Mouse (Mus musculus): ENCODE data around the gene Ppp2ca.

Gene Ppp2ca

DNA sequence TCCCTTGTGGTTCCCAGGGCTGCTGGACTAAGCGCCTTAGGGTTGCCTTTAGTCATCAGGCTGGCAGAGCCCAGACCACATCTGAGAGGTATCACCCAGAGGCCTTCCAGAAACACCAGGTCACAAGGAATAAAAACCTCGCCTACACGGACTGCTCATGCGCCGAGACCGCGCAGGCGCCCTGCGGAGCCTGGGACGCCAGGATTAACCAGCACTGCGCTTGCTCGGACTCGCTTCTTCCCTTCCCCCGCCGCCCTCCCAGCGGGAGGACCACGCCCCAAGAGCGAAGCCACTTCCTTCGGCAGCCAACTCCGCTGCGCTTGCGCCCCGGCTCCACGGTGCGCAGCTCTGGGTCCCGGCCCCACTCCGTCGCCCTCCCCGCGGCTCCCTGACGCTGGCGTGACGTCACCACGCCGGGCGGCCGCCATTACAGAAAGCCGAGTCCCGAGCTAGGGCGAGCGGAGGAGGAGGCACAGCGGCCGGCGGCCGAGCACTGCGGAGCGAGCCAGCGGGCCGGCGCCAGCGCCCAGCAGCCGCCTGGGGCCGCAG, at the start of gene Ppp2ca:
Gene Ppp2ca (plus strand): TSS at position 284 of the 549 bp plus-strand sequence.
- DNase-seq (ENCODE audit: inconsistent age in 2 of 2, low spot score in 1 of 2): peak; percentile 99 to 100

- DNase-seq (ENCODE audit: inconsistent age in 2 of 2, low spot score in 1 of 2): peak; percentile 34 to 76
These were observed 45.1 kb upstream of the Ppp2ca start for GRCm38 (mm10) chr11:52053371-52053770.

DNA sequence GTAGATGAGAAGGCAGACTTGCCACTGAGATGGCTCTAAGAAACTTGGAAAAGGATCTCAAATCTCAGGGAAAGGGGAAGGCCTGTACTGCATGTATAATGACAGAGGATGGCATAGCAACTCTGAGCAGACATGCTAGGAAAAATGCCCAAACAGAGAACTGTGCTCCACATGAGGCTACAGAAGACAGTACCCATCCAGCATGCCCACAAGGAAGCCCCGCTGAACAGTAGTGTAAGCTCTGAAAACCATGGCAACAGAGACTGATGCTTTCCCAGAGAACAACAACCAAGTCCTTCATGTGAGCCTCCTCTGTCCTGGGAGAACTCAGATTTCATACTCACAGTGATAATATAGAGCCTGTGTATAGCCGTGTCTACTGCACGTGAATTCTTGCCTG, 43.8 kb upstream of the Ppp2ca start:
- no peak for DNase-seq (ENCODE audit: inconsistent age in 2 of 2, low spot score in 1 of 2)

GRCm38 (mm10) chr11:52056198-52056597, 42.3 kb upstream of the Ppp2ca start:
- no peak for DNase-seq (ENCODE audit: inconsistent age in 2 of 2, low spot score in 1 of 2)

DNA sequence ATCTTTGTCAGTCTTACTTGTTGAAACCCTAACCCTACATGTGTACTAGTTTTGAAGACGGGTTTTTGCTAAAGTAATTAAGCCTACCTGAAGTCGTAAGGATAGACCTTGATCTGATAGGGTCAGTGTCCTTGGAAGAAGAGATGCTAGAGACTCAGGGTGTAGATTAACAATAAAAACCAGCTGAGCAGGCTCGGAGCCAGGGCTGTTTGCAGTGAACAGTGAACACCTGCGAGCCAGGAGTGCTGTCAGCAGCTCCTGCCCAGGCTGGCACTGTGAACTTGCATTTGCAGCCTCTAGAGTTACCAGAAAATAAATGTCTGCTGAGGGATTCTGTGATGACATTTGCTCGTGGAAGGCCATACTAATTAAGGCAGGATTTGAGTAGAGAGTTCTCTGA, 39.5 kb upstream of the Ppp2ca start:
- DNase-seq (ENCODE audit: inconsistent age in 2 of 2, low spot score in 1 of 2): no peak

- no peak for DNase-seq (ENCODE audit: inconsistent age in 2 of 2, low spot score in 1 of 2)
These were observed 38.2 kb upstream of the Ppp2ca start for GRCm38 (mm10) chr11:52060315-52060714.

DNA sequence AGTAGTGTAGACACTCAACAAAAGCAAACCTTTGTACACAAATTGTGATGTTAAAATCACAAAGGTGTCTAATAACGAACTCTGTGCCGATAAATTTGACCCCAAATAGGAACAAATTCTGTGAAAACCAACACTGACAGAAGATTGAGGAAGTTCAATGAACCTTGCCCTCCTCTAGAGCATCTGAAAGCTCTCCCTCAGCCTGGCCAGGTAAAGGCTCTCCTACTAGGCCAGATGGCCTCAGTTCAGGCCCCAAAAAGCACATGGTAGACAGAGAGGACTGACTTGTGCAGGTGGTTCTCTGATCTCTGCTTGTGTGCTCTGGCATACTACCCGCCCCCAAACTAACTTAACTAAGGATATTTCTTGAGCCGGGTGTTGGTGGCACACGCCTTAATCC, 36.1 kb upstream of the Ppp2ca start:
- no peak for DNase-seq (ENCODE audit: inconsistent age in 2 of 2, low spot score in 1 of 2)

DNA sequence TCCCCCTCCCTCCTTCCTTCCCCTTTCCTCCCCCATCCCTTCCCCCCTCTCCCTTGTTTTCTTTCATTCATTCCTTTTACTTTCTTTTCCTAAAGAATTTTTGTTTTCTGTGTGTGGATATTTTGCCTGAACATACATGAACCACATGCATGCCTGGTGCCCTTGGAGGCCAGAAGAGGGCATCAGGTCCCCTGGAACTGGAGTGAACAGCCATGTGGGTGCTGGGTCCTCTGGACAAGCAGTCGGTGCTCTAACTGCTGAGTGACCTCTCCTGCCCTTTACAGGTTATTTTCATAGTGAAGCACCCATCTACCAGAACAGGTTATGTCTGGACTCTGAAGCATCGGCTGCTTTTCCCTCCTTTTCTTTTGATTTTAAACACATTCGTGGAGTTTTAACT, 34.1 kb upstream of the Ppp2ca start:
- DNase-seq (ENCODE audit: inconsistent age in 2 of 2, low spot score in 1 of 2): no peak

- no peak for DNase-seq (ENCODE audit: inconsistent age in 2 of 2, low spot score in 1 of 2)
These were observed 32.6 kb upstream of the Ppp2ca start for GRCm38 (mm10) chr11:52065841-52066240.

DNA sequence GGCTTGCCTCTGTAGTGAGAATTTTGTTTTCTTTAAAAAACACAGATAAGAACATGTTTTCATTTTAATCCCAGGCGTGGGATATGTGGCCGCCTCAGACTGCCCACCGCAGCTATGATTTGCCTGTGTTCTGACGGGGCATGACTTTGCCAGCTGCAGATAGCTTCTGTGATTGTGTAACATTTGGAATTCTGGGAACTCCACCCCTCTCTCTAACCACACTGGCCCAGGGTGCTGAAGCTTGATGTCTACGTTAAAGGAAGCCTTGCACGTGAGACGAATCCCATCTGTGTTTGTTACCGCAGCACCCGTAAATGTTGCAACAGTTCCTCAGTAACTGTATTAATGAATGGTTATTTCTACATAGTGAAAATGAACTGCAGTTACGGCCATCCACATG, 26.7 kb upstream of the Ppp2ca start:
- DNase-seq (ENCODE audit: inconsistent age in 2 of 2, low spot score in 1 of 2): peak in 1 of 2 experiments; percentile 63

DNA sequence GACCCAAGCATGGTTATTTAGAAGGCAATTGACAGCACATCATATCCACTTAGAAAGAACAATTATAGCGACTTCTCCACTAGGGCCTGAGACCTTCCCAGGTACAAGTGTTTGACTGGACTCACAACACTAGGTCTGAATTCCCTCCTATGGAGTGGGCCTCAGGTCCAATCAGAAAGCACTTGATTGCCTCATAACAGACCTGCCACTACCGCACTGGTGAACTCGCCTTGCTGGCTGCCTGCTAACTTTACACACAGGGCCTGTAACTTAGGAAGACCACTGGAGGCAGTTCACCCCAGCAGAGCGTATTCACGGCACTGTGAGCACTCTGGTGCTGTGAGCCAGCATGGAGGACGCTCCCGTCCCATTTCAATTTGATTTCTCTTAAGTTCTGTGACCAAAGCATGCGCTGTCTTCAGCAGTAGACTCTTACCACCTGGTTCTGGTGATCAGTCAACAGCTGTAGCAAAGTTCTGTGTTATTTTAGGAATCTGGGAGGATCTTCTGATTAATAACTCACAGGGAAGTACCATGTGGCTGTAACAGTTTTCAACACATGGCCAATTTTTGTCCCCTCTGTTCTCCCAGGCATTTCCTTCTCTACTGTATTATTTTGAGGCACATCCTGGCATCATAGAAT, 24.8 kb upstream of the Ppp2ca start:
- no peak for DNase-seq (ENCODE audit: inconsistent age in 2 of 2, low spot score in 1 of 2)

DNA sequence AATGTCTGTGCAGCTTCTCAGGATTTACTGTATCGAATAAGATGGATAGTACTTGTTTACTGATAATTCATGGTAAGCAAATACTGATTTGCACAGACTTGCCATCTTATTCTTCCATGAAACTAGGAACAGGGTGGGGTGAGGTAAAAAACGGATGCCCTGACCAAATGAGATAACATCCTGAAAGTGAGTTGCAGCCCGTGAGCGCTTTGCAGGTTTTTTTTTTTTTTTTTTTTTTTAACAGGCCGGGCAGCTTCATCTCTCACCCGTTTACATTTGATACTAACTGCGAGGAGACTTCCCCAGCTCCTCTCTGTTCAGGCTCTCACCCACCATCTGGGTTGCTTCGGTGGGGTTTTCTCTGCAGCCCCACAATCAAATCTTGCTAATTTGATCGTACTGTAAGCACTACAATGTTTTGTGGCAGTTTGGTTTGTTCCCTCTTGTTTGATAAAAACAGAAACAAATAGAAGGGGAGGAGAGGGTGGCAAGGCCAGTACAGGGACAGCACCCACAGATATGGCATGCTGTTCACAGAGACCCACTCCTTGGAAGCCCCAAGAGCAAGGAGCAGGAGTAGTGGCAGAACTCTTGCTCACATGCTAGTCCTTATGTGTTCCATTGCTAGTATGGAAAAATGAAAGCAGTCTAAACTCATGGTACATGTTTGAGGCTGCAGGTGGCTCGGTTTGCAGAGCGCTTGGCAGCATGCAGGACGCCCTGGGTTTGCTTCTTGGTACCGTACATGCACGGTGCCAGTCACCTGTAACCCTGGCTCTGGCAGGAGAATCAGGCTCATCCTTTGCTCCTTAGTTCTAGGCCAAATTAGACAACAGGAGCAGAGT, 23.6 kb upstream of the Ppp2ca start:
- no peak for DNase-seq (ENCODE audit: inconsistent age in 2 of 2, low spot score in 1 of 2)

DNA sequence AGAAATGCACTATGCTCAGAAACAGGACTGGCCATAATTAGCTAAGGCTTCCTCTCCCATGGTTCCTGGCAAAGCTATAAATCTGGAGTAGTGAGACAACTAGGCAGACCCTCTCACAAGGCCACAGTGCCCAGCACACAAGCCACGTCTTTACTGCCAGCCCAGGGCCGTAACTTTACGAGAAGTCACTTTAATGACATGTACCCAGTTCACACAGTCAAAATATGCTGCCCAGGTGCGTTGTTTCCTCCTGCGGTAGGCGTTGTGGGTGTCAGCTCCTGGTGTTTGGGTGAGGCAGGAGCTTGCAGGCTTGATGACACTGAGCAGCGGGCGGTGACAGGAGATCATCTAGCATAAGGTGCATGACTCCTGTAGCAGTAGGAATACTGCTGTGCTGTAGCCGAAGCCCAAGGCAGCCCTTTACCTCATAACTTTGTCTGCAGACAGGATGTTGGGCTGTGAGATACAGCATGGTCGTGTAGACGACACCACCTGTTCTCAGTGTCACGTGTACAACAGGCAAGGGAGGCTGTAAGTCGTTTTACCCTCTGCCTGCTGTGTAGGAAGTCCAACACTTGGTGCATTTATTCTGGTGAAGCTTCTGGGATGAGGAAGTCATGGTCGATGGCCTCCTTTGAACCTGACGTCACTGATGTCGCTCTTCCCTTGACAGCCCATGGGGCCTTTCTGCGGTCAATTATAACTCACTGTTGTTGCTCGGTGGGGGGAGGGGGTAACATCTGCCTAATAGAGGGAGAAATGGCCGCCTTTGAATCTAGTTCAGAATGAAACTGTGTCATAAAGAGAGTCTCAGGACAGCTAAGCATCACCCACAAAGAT, 22.5 kb upstream of the Ppp2ca start:
- peak in 1 of 2 experiments; percentile 57 for DNase-seq (ENCODE audit: inconsistent age in 2 of 2, low spot score in 1 of 2)

DNA sequence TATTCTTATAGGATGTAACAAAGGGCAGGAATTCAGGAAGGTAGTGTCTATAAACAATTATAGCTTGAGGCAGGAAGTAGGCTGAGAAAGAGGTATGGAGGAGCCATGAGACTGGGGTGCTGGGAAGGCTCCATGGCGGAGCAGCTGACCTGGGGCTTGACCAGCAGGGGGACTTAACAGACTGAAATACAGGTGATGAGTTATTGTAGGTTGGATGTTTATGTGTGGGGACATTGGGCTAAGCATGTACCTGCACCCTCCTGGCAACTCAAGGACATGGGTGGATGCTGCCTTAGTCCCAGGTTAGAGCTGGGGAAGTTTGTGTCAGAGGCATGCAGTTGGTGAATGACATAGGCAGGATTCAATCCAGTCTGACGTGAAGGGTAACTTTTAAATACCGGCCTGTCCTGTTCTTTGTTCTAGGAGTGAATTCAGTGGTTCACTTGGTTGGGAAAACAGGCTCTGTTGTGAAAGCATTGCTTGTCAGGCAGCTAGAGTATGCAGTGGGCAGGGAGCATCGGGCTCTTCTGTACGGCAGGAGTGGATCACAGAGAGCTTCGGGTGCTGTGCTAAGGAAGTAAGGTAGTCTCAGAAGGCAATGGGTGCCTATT, 21.6 kb upstream of the Ppp2ca start:
- DNase-seq (ENCODE audit: inconsistent age in 2 of 2, low spot score in 1 of 2): peak in 1 of 2 experiments; percentile 37

- DNase-seq (ENCODE audit: inconsistent age in 2 of 2, low spot score in 1 of 2): peak; percentile 72 to 82
These were observed 20.5 kb upstream of the Ppp2ca start for GRCm38 (mm10) chr11:52077939-52078338.

- peak; percentile 74 to 80 for DNase-seq (ENCODE audit: inconsistent age in 2 of 2, low spot score in 1 of 2)
These were observed 18.5 kb upstream of the Ppp2ca start for GRCm38 (mm10) chr11:52079978-52080377.

GRCm38 (mm10) chr11:52080656-52081055, 17.8 kb upstream of the Ppp2ca start:
- no peak for DNase-seq (ENCODE audit: inconsistent age in 2 of 2, low spot score in 1 of 2)

GRCm38 (mm10) chr11:52085857-52086203, 12.7 kb upstream of the Ppp2ca start:
- no peak for DNase-seq (ENCODE audit: inconsistent age in 2 of 2, low spot score in 1 of 2)

DNA sequence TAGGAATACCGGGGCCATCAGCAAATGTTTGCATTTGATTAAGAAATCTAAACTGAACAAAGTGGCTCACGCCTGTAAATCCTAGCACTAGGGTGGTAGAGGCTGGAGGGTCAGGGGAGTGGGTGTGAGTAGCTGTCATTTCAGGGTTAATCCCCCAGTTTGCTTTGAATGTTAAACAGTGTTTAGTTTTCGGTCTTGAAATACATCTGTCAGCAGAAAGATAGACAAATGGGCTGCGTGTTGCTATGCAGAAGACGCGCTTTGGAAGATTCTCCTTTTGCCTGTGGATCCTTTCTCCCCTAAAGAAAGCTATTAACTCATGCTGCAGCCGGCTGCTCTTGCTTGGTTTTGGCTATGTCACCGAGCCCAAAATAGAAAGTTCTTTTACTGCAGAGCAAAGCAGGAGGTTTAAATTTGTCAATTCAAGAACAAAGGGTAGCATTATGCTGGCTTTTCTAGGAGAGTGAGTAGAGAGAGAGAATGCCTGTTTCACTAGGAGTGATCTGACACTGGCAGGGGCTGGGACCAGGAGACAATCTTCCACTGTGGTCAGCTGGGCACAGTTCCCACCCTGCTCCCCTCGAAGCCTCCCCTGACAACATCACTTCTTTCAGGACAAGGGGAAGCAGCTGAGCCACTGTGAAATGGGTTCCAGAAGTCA, 12.1 kb upstream of the Ppp2ca start:
- no peak for DNase-seq (ENCODE audit: inconsistent age in 2 of 2, low spot score in 1 of 2)

GRCm38 (mm10) chr11:52089291-52089690, 9.2 kb upstream of the Ppp2ca start:
- DNase-seq (ENCODE audit: inconsistent age in 2 of 2, low spot score in 1 of 2): no peak
